Mouse (Mus musculus) C2C12 (cell line): ENCODE data around the gene Hsd3b1. TPM values are rescaled to one million over a fixed set of nuclear protein-coding genes. Genes with fewer than 3 reads are reported as not detected.

Source experiments
- H3K27me3 ChIP-seq: one replicate; pipeline ENCODE4 v1.6.1; 2011; ENCODE audit not compliant: control insufficient read depth, insufficient read depth, insufficient read length
- H3K36me3 ChIP-seq: one replicate; pipeline ENCODE4 v1.6.1; 2011; ENCODE audit not compliant: control insufficient read depth, insufficient read depth
- H3K4me3 ChIP-seq: one replicate; pipeline ENCODE4 v1.5.1; 2011; ENCODE audit warnings: mild to moderate bottlenecking, control low read depth; ENCODE audit not compliant: poor library complexity, insufficient read depth, severe bottlenecking
- H3K79me2 ChIP-seq: one replicate; pipeline ENCODE4 v1.6.1; 2011; ENCODE audit not compliant: control insufficient read depth, insufficient read depth
- H3K79me3 ChIP-seq: one replicate; pipeline ENCODE4 v1.6.1; 2011; ENCODE audit warnings: low read depth, control low read depth
- H3ac ChIP-seq: one replicate; pipeline ENCODE3; 2011; ENCODE audit warnings: low read depth; ENCODE audit not compliant: control insufficient read depth, insufficient read length
- CEBPB ChIP-seq: IDR thresholded peaks from one replicate; pipeline ENCODE4 v1.6.1; 2011; ENCODE audit warnings: low read depth, mild to moderate bottlenecking, control low read depth, moderate library complexity
- CTCF ChIP-seq: IDR thresholded peaks from one replicate; pipeline ENCODE4 v1.5.1; 2011; ENCODE audit not compliant: control insufficient read depth, insufficient read depth, insufficient read length
- FOSL1 ChIP-seq: IDR thresholded peaks from one replicate; pipeline ENCODE4 v1.8.0; 2011; ENCODE audit warnings: mild to moderate bottlenecking, low read length; ENCODE audit not compliant: poor library complexity, insufficient read depth, severe bottlenecking
- MAX ChIP-seq: IDR thresholded peaks from one replicate; pipeline ENCODE4 v1.6.1; 2011; ENCODE audit warnings: mild to moderate bottlenecking, control low read depth
- MYOD1 ChIP-seq: IDR thresholded peaks from one replicate; pipeline ENCODE4 v1.6.1; 2011; ENCODE audit warnings: low read depth; ENCODE audit not compliant: control insufficient read depth, insufficient read length
- MYOG ChIP-seq: IDR thresholded peaks from one replicate; pipeline ENCODE4 v1.6.1; 2011; ENCODE audit not compliant: control insufficient read depth, insufficient read length; ENCODE audit errors: extremely low read depth
- USF1 ChIP-seq: IDR thresholded peaks from one replicate; pipeline ENCODE4 v1.6.1; 2011; ENCODE audit warnings: low read depth, mild to moderate bottlenecking, control low read depth, moderate library complexity
- polyA plus RNA-seq: library from polyadenylated mRNA; unstranded; fragments of >200 nt; fragmentation: generic; extraction: Trizol; gene quantifications from one replicate; pipeline ENCODE4 v1.2.1, GENCODE M21; 2012; ENCODE audit warnings: missing spikeins

Hsd3b1 gene
- polyA plus RNA-seq, 1 experiment = not detected

DNA sequence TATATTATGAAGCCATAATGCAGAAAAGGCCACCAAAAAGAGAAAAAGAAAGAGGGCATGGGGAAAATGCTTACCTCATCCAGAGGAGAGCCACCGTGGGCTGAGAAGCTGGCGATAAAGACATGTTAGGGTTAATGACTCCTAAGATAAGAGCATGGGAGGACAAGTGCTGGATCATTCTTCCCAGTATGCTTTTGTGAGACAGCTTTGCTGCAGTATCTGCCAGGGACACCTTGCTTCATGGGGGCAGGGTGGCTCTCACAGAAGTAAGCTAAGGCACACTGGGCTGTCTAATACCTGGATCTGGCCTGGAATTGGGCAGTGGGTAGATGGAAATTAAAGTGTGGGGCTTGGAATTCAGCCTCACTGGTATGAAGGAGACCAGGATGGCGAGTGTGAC is 4.4 kb downstream of the Hsd3b1 start:
- Histone ChIP-seq H3K36me3 (no peaks in the 10 kb centered on the region), H3K4me3 (no peak overlapping the region), H3K27me3 (no peaks in the 10 kb centered on the region), H3K79me2 (no peaks in the 10 kb centered on the region), H3K79me3 (no peaks in the 10 kb centered on the region), H3ac (no peak overlapping the region)
- TF ChIP-seq FOSL1 (no peak), MAX (no peak), CTCF (no peak), USF1 (no peak), CEBPB (no peak), MYOD1 (no peak), MYOG (no peak)

DNA sequence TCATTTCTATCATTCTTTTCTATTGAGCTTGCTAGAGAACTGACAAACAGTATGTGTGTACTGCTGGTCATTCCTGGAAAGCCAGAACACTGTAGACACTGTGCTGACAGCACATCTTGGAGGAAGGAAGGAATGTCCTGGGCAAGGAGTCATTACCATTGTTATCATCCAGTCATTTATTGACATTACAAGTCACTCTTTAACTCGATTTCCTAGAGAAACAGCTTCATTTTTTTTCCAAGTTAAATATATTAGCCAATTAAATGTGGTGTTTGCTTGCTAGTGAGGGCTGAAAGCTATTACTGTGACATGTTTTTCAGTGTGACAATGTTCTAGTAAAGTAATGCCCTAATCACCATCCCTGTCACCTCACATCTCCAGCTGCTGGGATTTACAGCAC is 5.9 kb downstream of the Hsd3b1 start:
- Histone ChIP-seq H3K4me3 (no peak overlapping the region), H3K36me3 (no peaks in the 10 kb centered on the region), H3K79me2 (no peaks in the 10 kb centered on the region), H3K79me3 (no peaks in the 10 kb centered on the region), H3ac (no peak overlapping the region), H3K27me3 (no peaks in the 10 kb centered on the region)
- TF ChIP-seq FOSL1 (no peak), MAX (no peak), CTCF (no peak), CEBPB (no peak), MYOD1 (no peak), USF1 (no peak), MYOG (no peak)

DNA sequence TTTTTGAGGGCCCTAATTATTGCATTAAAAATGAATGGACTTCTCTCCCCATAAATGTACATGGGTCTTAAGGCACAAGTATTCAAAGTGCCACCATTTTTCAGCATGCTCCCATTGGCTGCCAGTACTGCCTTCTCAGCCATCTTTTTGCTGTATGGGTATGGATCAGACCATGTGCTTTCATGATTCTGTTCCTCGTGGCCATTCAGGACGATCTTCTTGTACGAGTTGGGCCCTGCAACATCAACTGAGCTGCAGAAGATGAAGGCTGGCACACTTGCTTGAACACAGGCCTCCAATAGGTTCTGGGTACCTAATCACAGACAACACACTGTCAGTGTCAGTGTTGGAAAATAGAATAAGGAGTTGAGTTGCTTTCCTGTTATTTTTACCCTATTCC is 6.5 kb downstream of the Hsd3b1 start:
- H3K36me3 ChIP-seq = no peaks in the 10 kb centered on the region
- TF ChIP-seq MYOG = no peak
- TF ChIP-seq CEBPB = no peak
- no peak for TF ChIP-seq FOSL1
- TF ChIP-seq USF1 = no peak
- TF ChIP-seq CTCF = no peak
- TF ChIP-seq MYOD1 = no peak
- no peak for TF ChIP-seq MAX
- H3K4me3 ChIP-seq = no peak overlapping the region
- no peak overlapping the region for H3ac ChIP-seq
- no peaks in the 10 kb centered on the region for H3K79me2 ChIP-seq
- no peaks in the 10 kb centered on the region for H3K79me3 ChIP-seq
- H3K27me3 ChIP-seq = no peaks in the 10 kb centered on the region

DNA sequence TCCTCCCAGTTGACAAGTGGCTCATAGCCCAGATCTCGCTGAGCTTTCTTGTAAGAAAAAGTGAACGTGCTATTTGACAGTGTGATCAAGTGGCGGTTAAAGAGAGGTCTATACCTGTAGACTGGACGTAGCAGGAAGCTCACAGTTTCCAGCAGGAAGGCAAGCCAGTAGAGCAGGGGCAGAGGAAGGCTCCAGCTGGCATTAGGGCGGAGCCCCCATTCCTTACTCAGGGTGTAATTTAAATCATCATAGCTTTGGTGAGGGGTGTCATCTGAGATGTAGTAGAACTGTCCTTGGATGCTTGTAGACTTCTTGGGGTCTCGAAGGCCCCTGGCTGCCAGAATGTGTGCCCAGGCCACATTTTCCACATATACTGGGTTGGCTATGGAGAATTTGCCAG is 7.0 kb downstream of the Hsd3b1 start:
- Histone ChIP-seq H3K4me3 (no peak overlapping the region), H3K27me3 (no peaks in the 10 kb centered on the region), H3K79me2 (no peaks in the 10 kb centered on the region), H3K36me3 (no peaks in the 10 kb centered on the region), H3ac (no peak overlapping the region), H3K79me3 (no peaks in the 10 kb centered on the region)
- no peak for TF ChIP-seq MYOG
- TF ChIP-seq CEBPB = no peak
- no peak for TF ChIP-seq MAX
- no peak for TF ChIP-seq USF1
- no peak for TF ChIP-seq CTCF
- TF ChIP-seq MYOD1 = no peak
- TF ChIP-seq FOSL1 = no peak

DNA sequence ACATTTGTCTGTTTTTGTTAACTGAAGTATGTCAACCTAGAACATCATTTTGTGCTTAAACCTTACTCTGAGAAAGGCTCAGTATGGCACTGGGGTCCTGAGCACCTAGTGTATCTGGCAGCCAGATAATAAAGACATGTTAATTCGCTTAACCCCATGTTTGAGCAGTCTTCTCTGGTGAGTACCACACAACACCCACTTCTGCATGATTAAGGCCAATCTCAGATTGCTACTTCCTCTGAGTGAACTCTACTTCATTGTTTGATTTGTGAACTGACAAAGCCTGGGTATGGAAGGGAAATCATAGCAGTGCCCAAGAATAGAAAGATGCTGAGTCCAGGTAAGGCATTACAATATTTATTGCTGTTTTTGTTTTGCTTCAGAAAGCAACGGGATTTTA is 7.7 kb downstream of the Hsd3b1 start:
- TF ChIP-seq CEBPB (no peak), MYOD1 (no peak), FOSL1 (no peak), MYOG (no peak), MAX (no peak), USF1 (no peak), CTCF (no peak)
- Histone ChIP-seq H3K79me2 (no peaks in the 10 kb centered on the region), H3ac (no peak overlapping the region), H3K4me3 (no peak overlapping the region), H3K27me3 (no peaks in the 10 kb centered on the region), H3K79me3 (no peaks in the 10 kb centered on the region), H3K36me3 (no peaks in the 10 kb centered on the region)

DNA sequence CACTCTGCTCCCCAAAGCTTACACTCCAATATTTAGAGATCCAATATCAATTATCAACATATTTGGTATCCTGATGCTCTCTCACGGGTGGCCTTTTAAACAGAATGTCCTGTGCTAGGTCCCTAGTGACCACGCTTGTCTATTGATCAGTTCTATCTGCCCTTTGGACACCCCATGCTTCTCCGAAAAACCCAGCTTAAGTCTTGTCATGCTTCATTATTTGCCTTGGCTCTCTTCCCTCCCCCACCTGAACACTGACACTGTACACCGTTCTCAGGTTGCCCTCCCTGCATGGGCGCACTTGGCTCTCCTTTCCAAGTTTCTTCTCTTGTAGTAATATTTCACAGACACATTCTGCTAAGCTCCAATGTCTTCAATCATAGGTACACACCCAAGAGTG is 9.3 kb downstream of the Hsd3b1 start:
- Histone ChIP-seq H3K4me3 (no peak overlapping the region), H3ac (no peak overlapping the region), H3K27me3 (no peaks in the 10 kb centered on the region), H3K79me3 (no peaks in the 10 kb centered on the region), H3K36me3 (no peaks in the 10 kb centered on the region), H3K79me2 (no peaks in the 10 kb centered on the region)
- TF ChIP-seq CEBPB (no peak), CTCF (no peak), FOSL1 (no peak), MAX (no peak), MYOG (no peak), MYOD1 (no peak), USF1 (no peak)
